Mouse (Mus musculus) limb, embryonic 14.5 days (tissue): Measurements from ENCODE around the gene Fam107b. TPM values are rescaled to one million over a fixed set of nuclear protein-coding genes. Genes with fewer than 3 reads are reported as not detected.
A peak's percentile ranks its signal among the peaks of the same experiment; 100 is the strongest.

Experiments used
- ATAC-seq: fragments of 200-750 bp; cut with Nextera tagmentation; 2 replicates; pipeline ENCODE4 v1.8.0; 2017; ENCODE audit warnings: low read depth, moderate number of reproducible peaks, moderate TSS enrichment; ENCODE audit not compliant: low FRiP score
- DNase-seq: peaks from one replicate; pipeline ENCODE4 v3.0.0-alpha.2; 2015; ENCODE audit warnings: low spot score
- H3K27ac ChIP-seq: fragments of 300-500 bp; sonication (generic); replicated peaks from 2 replicates; pipeline ENCODE4 v1.5.1; 2014; ENCODE audit warnings: low read depth, mild to moderate bottlenecking, low read length, moderate library complexity, mixed read lengths
- H3K27me3 ChIP-seq: fragments of 300-500 bp; sonication (generic); 2 replicates; pipeline ENCODE4 v1.6.1; 2014; ENCODE audit warnings: low read length, mixed read lengths; ENCODE audit not compliant: control insufficient read depth, insufficient read depth
- H3K36me3 ChIP-seq: fragments of 300-500 bp; sonication (generic); 2 replicates; pipeline ENCODE4 v1.6.1; 2014; ENCODE audit warnings: mild to moderate bottlenecking, low read length, moderate library complexity, mixed read lengths; ENCODE audit not compliant: control insufficient read depth, insufficient read depth
- H3K4me1 ChIP-seq: fragments of 300-500 bp; sonication (generic); 2 replicates; pipeline ENCODE4 v1.6.1; 2014; ENCODE audit warnings: antibody characterized with exemption, low read length, mixed read lengths; ENCODE audit not compliant: control insufficient read depth, insufficient read depth
- H3K4me2 ChIP-seq: fragments of 300-500 bp; sonication (generic); replicated peaks from 2 replicates; pipeline ENCODE4 v1.6.1; 2014; ENCODE audit warnings: low read depth, mild to moderate bottlenecking, low read length, moderate library complexity; ENCODE audit not compliant: severe bottlenecking
- H3K4me3 ChIP-seq: fragments of 300-500 bp; sonication (generic); replicated peaks from 2 replicates; pipeline ENCODE4 v1.5.1; 2014; ENCODE audit warnings: low read length
- H3K9ac ChIP-seq: fragments of 300-500 bp; sonication (generic); 2 replicates; pipeline ENCODE4 v1.6.1; 2014; ENCODE audit warnings: mild to moderate bottlenecking, low read depth, low read length, moderate library complexity; ENCODE audit not compliant: severe bottlenecking
- H3K9me3 ChIP-seq: fragments of 300-500 bp; sonication (generic); 2 replicates; pipeline ENCODE4 v1.6.1; 2016; ENCODE audit warnings: low read length; ENCODE audit not compliant: control insufficient read depth
- POLR2A ChIP-seq: fragments of 200-500 bp; IDR thresholded peaks from 2 replicates; pipeline ENCODE4 v1.8.0; 2012; ENCODE audit warnings: inconsistent platforms, mild to moderate bottlenecking, moderate library complexity, borderline replicate concordance; ENCODE audit not compliant: insufficient read depth, insufficient read length; ENCODE audit errors: extremely low read depth
- WGBS: fragments of 180-500 bp; shearing (Covaris S2); extraction: QIAGEN DNeasy Blood & Tissue Kit; methylation state at CpG from one replicate; pipeline ENCODE4 v1.1.7; 2014; 5-methylcytosine and 5-hydroxymethylcytosine counted together
- polyA plus RNA-seq, 2 experiments: library from polyadenylated mRNA; depleted of rRNA in 1 of 2; stranded (reverse) in 1 of 2; unstranded in 1 of 2; fragments of >200 nt; fragmentation: Nextera tagmentation in 1 of 2; extraction: Ambion mirVana in 1 of 2; gene quantifications; 2 replicates each; pipeline versions ENCODE4 v1.2.1 to v1.2.3; 2012 to 2014

Fam107b gene
- polyA plus RNA-seq, 2 experiments: 26.1 to 43.6 TPM

GRCm38 (mm10) chr2:3805742-3806141 lies 235.5 kb downstream of the Fam107b start:
- Histone ChIP-seq H3K9ac (no peak overlapping the region), H3K4me2 (no peak overlapping the region), H3K27me3 (no peaks in the 10 kb centered on the region), H3K4me3 (no peak overlapping the region), H3K9me3 (no peaks in the 10 kb centered on the region), H3K36me3 (no peaks in the 10 kb centered on the region), H3K4me1 (no peaks in the 10 kb centered on the region), H3K27ac (no peak overlapping the region)
- DNase-seq (no peak), ATAC-seq (no peak)
- TF ChIP-seq POLR2A: no peak
- WGBS: 63% methylated on average over 6 of the region's 6 CpGs

GRCm38 (mm10) chr2:3810321-3810720 lies 240.0 kb downstream of the Fam107b start:
- Histone ChIP-seq H3K9me3 (no peaks in the 10 kb centered on the region), H3K4me1 (no peaks in the 10 kb centered on the region), H3K27me3 (no peaks in the 10 kb centered on the region), H3K9ac (no peak overlapping the region), H3K4me2 (no peak overlapping the region), H3K4me3 (no peak overlapping the region), H3K27ac (no peak overlapping the region), H3K36me3 (no peaks in the 10 kb centered on the region)
- ATAC-seq (no peak), DNase-seq (no peak)
- no peak for TF ChIP-seq POLR2A
- 74% methylated on average over 5 of the region's 5 CpGs for WGBS

GRCm38 (mm10) chr2:3816142-3816609 lies 245.9 kb downstream of the Fam107b start:
- Histone ChIP-seq H3K4me1 (no peaks in the 10 kb centered on the region), H3K4me2 (no peak overlapping the region)
- TF ChIP-seq POLR2A: no peak

GRCm38 (mm10) chr2:3817626-3818025 lies 247.3 kb downstream of the Fam107b start:
- Histone ChIP-seq H3K4me2 (no peak overlapping the region), H3K36me3 (no peaks in the 10 kb centered on the region), H3K4me3 (no peak overlapping the region), H3K9ac (no peak overlapping the region), H3K27me3 (no peaks in the 10 kb centered on the region), H3K27ac (no peak overlapping the region), H3K9me3 (no peaks in the 10 kb centered on the region), H3K4me1 (peaks cover 7% of the 10 kb centered on the region; the same call in 1 of the 2 replicates)
- no peak for TF ChIP-seq POLR2A
- no peak for DNase-seq
- 91% methylated on average over 3 of the region's 3 CpGs for WGBS
- no peak for ATAC-seq

More at GRCm38 (mm10) chr2:3816142-3816609, 245.9 kb downstream of the Fam107b start:
- no peak overlapping the region for H3K4me3 ChIP-seq
- no peaks in the 10 kb centered on the region for H3K9me3 ChIP-seq
- no peaks in the 10 kb centered on the region for H3K36me3 ChIP-seq
- no peak overlapping the region for H3K9ac ChIP-seq
- DNase-seq (peak; percentile 80), ATAC-seq (peak; percentile 76)
- no peaks in the 10 kb centered on the region for H3K27me3 ChIP-seq
- 55% methylated on average over 6 of the region's 6 CpGs for WGBS
- H3K27ac ChIP-seq: no peak overlapping the region

- WGBS: 63% methylated on average over 8 of the region's 8 CpGs
- no peak for DNase-seq
- H3K4me3 ChIP-seq: no peak overlapping the region
- no peak for ATAC-seq
- peaks cover 7% of the 10 kb centered on the region; the same call in 1 of the 2 replicates for H3K4me1 ChIP-seq
- no peak for TF ChIP-seq POLR2A
- no peak overlapping the region for H3K9ac ChIP-seq
- no peaks in the 10 kb centered on the region for H3K36me3 ChIP-seq
- no peaks in the 10 kb centered on the region for H3K9me3 ChIP-seq
- no peak overlapping the region for H3K27ac ChIP-seq
- H3K27me3 ChIP-seq: no peaks in the 10 kb centered on the region
- H3K4me2 ChIP-seq: no peak overlapping the region
Measured at GRCm38 (mm10) chr2:3822483-3823455, 252.5 kb downstream of the Fam107b start.

Other genes starting within 250 kb of the Fam107b start
- 11.6 and 19.2 TPM in 2 replicates for gene Rpp38, start 237.8 kb upstream of the Fam107b start, polyA plus RNA-seq (2012; rRNA removed)
- 23.4 and 24.9 TPM in 2 replicates for gene Rpp38, start 237.8 kb upstream of the Fam107b start, polyA plus RNA-seq (2014; fragmentation: Nextera tagmentation; extraction: Ambion mirVana)
- gene Acbd7, start 234.3 kb upstream of the Fam107b start, polyA plus RNA-seq (2012; rRNA removed): 0.17 and 0.34 TPM in 2 replicates
- 0.41 and 1.0 TPM in 2 replicates for gene Acbd7, start 234.3 kb upstream of the Fam107b start, polyA plus RNA-seq (2014; fragmentation: Nextera tagmentation; extraction: Ambion mirVana)
- 0.10 and 0.15 TPM in 2 replicates for gene Olah, start 173.3 kb upstream of the Fam107b start, polyA plus RNA-seq (2012; rRNA removed)
- gene Olah, start 173.3 kb upstream of the Fam107b start, polyA plus RNA-seq (2014; fragmentation: Nextera tagmentation; extraction: Ambion mirVana): 0.12 TPM in 1 of 2 replicates, not detected in the other
- gene Meig1, start 147.8 kb upstream of the Fam107b start, polyA plus RNA-seq (2012; rRNA removed): 0.20 TPM in 1 of 2 replicates, not detected in the other
- not detected in 2 replicates for gene Meig1, start 147.8 kb upstream of the Fam107b start, polyA plus RNA-seq (2014; fragmentation: Nextera tagmentation; extraction: Ambion mirVana)
- 9.0 and 10.5 TPM in 2 replicates for gene Dclre1c, start 146.4 kb upstream of the Fam107b start, polyA plus RNA-seq (2012; rRNA removed)
- gene Dclre1c, start 146.4 kb upstream of the Fam107b start, polyA plus RNA-seq (2014; fragmentation: Nextera tagmentation; extraction: Ambion mirVana): 7.0 and 7.3 TPM in 2 replicates
- gene Suv39h2, start 95.5 kb upstream of the Fam107b start, polyA plus RNA-seq (2012; rRNA removed): 7.5 and 9.2 TPM in 2 replicates
- gene Suv39h2, start 95.5 kb upstream of the Fam107b start, polyA plus RNA-seq (2014; fragmentation: Nextera tagmentation; extraction: Ambion mirVana): 15.4 and 17.6 TPM in 2 replicates
- 4.2 and 4.4 TPM in 2 replicates for gene Gm45902, start 57.7 kb upstream of the Fam107b start, polyA plus RNA-seq (2012; rRNA removed)
- 3.8 and 4.7 TPM in 2 replicates for gene Gm45902, start 57.7 kb upstream of the Fam107b start, polyA plus RNA-seq (2014; fragmentation: Nextera tagmentation; extraction: Ambion mirVana)
- gene Hspa14, start 57.7 kb upstream of the Fam107b start, polyA plus RNA-seq (2012; rRNA removed): 74.3 and 82.6 TPM in 2 replicates
- gene Hspa14, start 57.7 kb upstream of the Fam107b start, polyA plus RNA-seq (2014; fragmentation: Nextera tagmentation; extraction: Ambion mirVana): 88.2 and 98.5 TPM in 2 replicates
- gene Cdnf, start 57.5 kb upstream of the Fam107b start, polyA plus RNA-seq (2012; rRNA removed): 0.34 and 0.73 TPM in 2 replicates
- gene Cdnf, start 57.5 kb upstream of the Fam107b start, polyA plus RNA-seq (2014; fragmentation: Nextera tagmentation; extraction: Ambion mirVana): 0.08 and 0.32 TPM in 2 replicates